ENCODE assay signal across 8 mouse cellular contexts in genomic region chr6:134034904-134035489, GRCm38 (mm10). TPM values are rescaled to one million over a fixed set of nuclear protein-coding genes. Genes with fewer than 3 reads are reported as not detected.
DNase-seq lines count a peak whose midpoint lies in the region; ATAC-seq lines count a peak whose summit lies in the region.

No protein-coding gene starts in this region.

- intact Hi-C loops in left cerebral cortex, postnatal 14 days (cut with DNase I) = loop anchor here (2.0 to 5.0 kb wide), 3 partner anchors 73 to 354 kb away; no protein-coding TSS in a partner anchor

- DNase-seq in ZHBTc4 (ENCODE audit: low read depth, low spot score) = peak; percentile 96
- DNase-seq in cerebellum, postnatal 36 days = peak; percentile 75 to 77
- peak; percentile 59 to 62 for DNase-seq in gastrocnemius, adult 8-10 months (ENCODE audit: low spot score in 2 of 2)
- peak; percentile 87 for DNase-seq in induced T-regulatory cell, adult 2 months (ENCODE audit: low read depth)
- DNase-seq in left cerebral cortex, postnatal 14 days (ENCODE audit: low spot score in 2 of 2) = peak; percentile 80 to 87
- peak; percentile 81 for DNase-seq in right cerebral cortex, postnatal 25 days
- DNase-seq in urinary bladder, postnatal 4 days (ENCODE audit: low spot score in 2 of 2) = peak; percentile 77 to 81

- peak; percentile 57 for ATAC-seq in megakaryocyte-erythroid progenitor cell, adult 5-6 weeks (replicated peaks; ENCODE audit: low FRiP score, low TSS enrichment, poor library complexity, severe bottlenecking)

RNA-seq across cellular contexts. Expression of gene Etv6, which starts 0.5 kb away (rescaled TPM):
- total RNA-seq in gastrocnemius, adult 8-10 months (2022) = 10 to 100 TPM in 1 of 4 experiments, 1 to 10 TPM in 3; 5.1 to 10.3 (median 6.3) TPM
- 10 to 100 TPM; 16.9 to 18.5 TPM for total RNA-seq in left cerebral cortex, postnatal 14 days (2021)
- total RNA-seq in megakaryocyte-erythroid progenitor cell, adult 5-6 weeks (2014; fragmentation: Nextera tagmentation) = 30.8 and 38.8 TPM in 2 replicates
- total RNA-seq in megakaryocyte-erythroid progenitor cell, adult 5-6 weeks (2017) = 24.7 and 34.1 TPM in 2 replicates

Comparison
In these comparisons a context has a peak if more than half of its experiments do, and no peak if none do; other contexts are left out.
1. Peak in every context shown above with its lines: DNase-seq and ATAC-seq.